Mouse (Mus musculus) intestine, postnatal 0 days (tissue): Measurements from ENCODE around the gene Ssb. TPM values are rescaled to one million over a fixed set of nuclear protein-coding genes. Genes with fewer than 3 reads are reported as not detected.

ENCODE experiments used
- ATAC-seq: fragments of 200-750 bp; cut with Nextera tagmentation; 2 replicates; pipeline ENCODE4 v1.8.0; 2017; ENCODE audit warnings: mild to moderate bottlenecking, moderate TSS enrichment, moderate library complexity
- H3K27ac ChIP-seq: fragments of 300-500 bp; sonication (generic); 2 replicates; pipeline ENCODE4 v1.5.1; 2014; ENCODE audit warnings: mild to moderate bottlenecking, low read depth, low read length, moderate library complexity
- H3K27me3 ChIP-seq: fragments of 300-500 bp; sonication (generic); replicated peaks from 2 replicates; pipeline ENCODE4 v1.6.1; 2014; ENCODE audit warnings: low read length, mixed read lengths; ENCODE audit not compliant: control insufficient read depth, insufficient read depth
- H3K36me3 ChIP-seq: fragments of 300-500 bp; sonication (generic); 2 replicates; pipeline ENCODE4 v1.6.1; 2014; ENCODE audit warnings: mild to moderate bottlenecking, moderate library complexity; ENCODE audit not compliant: control insufficient read depth, insufficient read depth
- H3K4me1 ChIP-seq: fragments of 300-500 bp; sonication (generic); replicated peaks from 2 replicates; pipeline ENCODE4 v1.6.1; 2014; ENCODE audit warnings: antibody characterized with exemption, low read length, mixed read lengths; ENCODE audit not compliant: control insufficient read depth, insufficient read depth
- H3K4me2 ChIP-seq: fragments of 300-500 bp; sonication (generic); replicated peaks from 2 replicates; pipeline ENCODE4 v1.6.1; 2014; ENCODE audit warnings: low read depth, mild to moderate bottlenecking, moderate library complexity
- H3K4me3 ChIP-seq: fragments of 300-500 bp; sonication (generic); 2 replicates; pipeline ENCODE4 v1.5.1; 2014; ENCODE audit warnings: low read depth, low read length
- H3K9ac ChIP-seq: fragments of 300-500 bp; sonication (generic); 2 replicates; pipeline ENCODE4 v1.6.1; 2014; ENCODE audit warnings: mild to moderate bottlenecking, low read depth, low read length
- H3K9me3 ChIP-seq: fragments of 300-500 bp; sonication (generic); 2 replicates; pipeline ENCODE4 v1.6.1; 2016; ENCODE audit warnings: mixed run types; ENCODE audit not compliant: control insufficient read depth
- CTCF ChIP-seq: sonication (generic); IDR thresholded peaks from 2 replicates; pipeline ENCODE4 v1.5.1; 2016; ENCODE audit warnings: low read depth, mild to moderate bottlenecking, control low read depth, antibody characterized with exemption, moderate library complexity
- WGBS: fragments of 180-500 bp; shearing (Covaris S2); extraction: QIAGEN DNeasy Blood & Tissue Kit; methylation state at CpG from one replicate; pipeline ENCODE4 v1.1.7; 2014; 5-methylcytosine and 5-hydroxymethylcytosine counted together
- polyA plus RNA-seq: library from polyadenylated mRNA; unstranded; fragments of >200 nt; fragmentation: Nextera tagmentation; extraction: Ambion mirVana; gene quantifications from 2 replicates; pipeline ENCODE4 v1.2.1, GENCODE M21; 2015

The Ssb gene
- polyA plus RNA-seq, 1 experiment from 2014 or later: 192 TPM

GRCm38 (mm10) chr2:69885050-69885449 lies 23.7 kb downstream of the Ssb start:
- H3K4me3 ChIP-seq: peak overlapping the region; percentile 68
- no peaks in the 10 kb centered on the region for H3K36me3 ChIP-seq
- peak overlapping the region; percentile 74; the same call in 1 of the 2 replicates for H3K27ac ChIP-seq
- H3K4me1 ChIP-seq: no peaks in the 10 kb centered on the region
- TF ChIP-seq CTCF: no peak
- ATAC-seq: peak; percentile 26
- H3K9ac ChIP-seq: peak overlapping the region; percentile 78
- no peaks in the 10 kb centered on the region for H3K9me3 ChIP-seq
- no peaks in the 10 kb centered on the region for H3K27me3 ChIP-seq
- WGBS: 4% methylated on average over 12 of the region's 12 CpGs
- peak overlapping the region; percentile 85 for H3K4me2 ChIP-seq

GRCm38 (mm10) chr2:69885451-69886305 lies 24.3 kb downstream of the Ssb start, which contains the start of gene Mettl5:
Gene Mettl5 (minus strand): TSS chr2:69885615.
- Histone ChIP-seq H3K27ac (peak within 1 kb of the TSS; percentile 74), H3K27me3 (no peaks in the 10 kb centered on the region), H3K36me3 (no peaks in the 10 kb centered on the region), H3K9ac (peak within 1 kb of the TSS; percentile 78), H3K9me3 (no peaks in the 10 kb centered on the region), H3K4me3 (peak within 1 kb of the TSS; percentile 68), H3K4me1 (no peaks in the 10 kb centered on the region), H3K4me2 (peak within 1 kb of the TSS; percentile 85)
- WGBS: 1% methylated on average over 45 of the region's 45 CpGs
- peak; percentile 94 for ATAC-seq
- peak; percentile 78 for TF ChIP-seq CTCF

- no peak overlapping the region for H3K9ac ChIP-seq
Measured at GRCm38 (mm10) chr2:69888957-69889356, 27.6 kb downstream of the Ssb start.

GRCm38 (mm10) chr2:69890843-69891242 lies 29.5 kb downstream of the Ssb start:
- 55% methylated on average over 7 of the region's 7 CpGs for WGBS
- Histone ChIP-seq H3K4me3 (no peak overlapping the region), H3K9me3 (no peaks in the 10 kb centered on the region), H3K27me3 (no peaks in the 10 kb centered on the region), H3K27ac (no peak overlapping the region), H3K4me2 (no peak overlapping the region), H3K36me3 (no peaks in the 10 kb centered on the region), H3K4me1 (no peaks in the 10 kb centered on the region), H3K9ac (no peak overlapping the region)
- no peak for TF ChIP-seq CTCF
- no peak for ATAC-seq

More at GRCm38 (mm10) chr2:69888957-69889356, 27.6 kb downstream of the Ssb start:
- H3K27ac ChIP-seq: no peak overlapping the region
- no peak for TF ChIP-seq CTCF
- no peak for ATAC-seq
- no peaks in the 10 kb centered on the region for H3K27me3 ChIP-seq
- no peaks in the 10 kb centered on the region for H3K36me3 ChIP-seq
- no peaks in the 10 kb centered on the region for H3K4me1 ChIP-seq
- WGBS: 76% methylated on average over 2 of the region's 2 CpGs
- H3K9me3 ChIP-seq: no peaks in the 10 kb centered on the region
- H3K4me2 ChIP-seq: no peak overlapping the region
- H3K4me3 ChIP-seq: no peak overlapping the region

- no peak for ATAC-seq
- WGBS: 76% methylated on average over 1 of the region's 1 CpGs
Measured at GRCm38 (mm10) chr2:69893145-69893544, 31.8 kb downstream of the Ssb start.

GRCm38 (mm10) chr2:69893891-69894290 lies 32.5 kb downstream of the Ssb start:
- H3K4me3 ChIP-seq: no peak overlapping the region
- no peak for ATAC-seq
- H3K27me3 ChIP-seq: no peaks in the 10 kb centered on the region
- no peak overlapping the region for H3K9ac ChIP-seq
- whole genome bisulfite sequencing: 71% methylated on average over 5 of the region's 5 CpGs
- H3K27ac ChIP-seq: no peak overlapping the region
- no peaks in the 10 kb centered on the region for H3K36me3 ChIP-seq
- H3K4me2 ChIP-seq: no peak overlapping the region
- H3K4me1 ChIP-seq: no peaks in the 10 kb centered on the region
- no peaks in the 10 kb centered on the region for H3K9me3 ChIP-seq
- TF ChIP-seq CTCF: no peak

More at GRCm38 (mm10) chr2:69893145-69893544, 31.8 kb downstream of the Ssb start:
- no peak overlapping the region for H3K9ac ChIP-seq
- no peak overlapping the region for H3K4me3 ChIP-seq
- H3K36me3 ChIP-seq: no peaks in the 10 kb centered on the region
- H3K4me1 ChIP-seq: no peaks in the 10 kb centered on the region
- no peaks in the 10 kb centered on the region for H3K27me3 ChIP-seq
- no peak for TF ChIP-seq CTCF
- H3K9me3 ChIP-seq: no peaks in the 10 kb centered on the region
- H3K4me2 ChIP-seq: no peak overlapping the region
- H3K27ac ChIP-seq: no peak overlapping the region
